Mouse (Mus musculus): ENCODE results near the gene Zfp27. TPM values are rescaled to one million over a fixed set of nuclear protein-coding genes. Genes with fewer than 3 reads are reported as not detected.
A peak's percentile ranks its signal among the peaks of the same experiment; 100 is the strongest.

The Zfp27 gene
- polyA plus RNA-seq (2012; rRNA removed): 2.9 and 3.5 TPM in 2 replicates

- peak; percentile 71 for DNase-seq (ENCODE audit: low read depth)
Observed at GRCm38 (mm10) chr7:29905966-29906681, at the start of gene Zfp27. TSS of gene Zfp27 (minus strand) at chr7:29906572.

GRCm38 (mm10) chr7:29954731-29955130, 48.4 kb upstream of the Zfp27 start:
- DNase-seq (ENCODE audit: low read depth): no peak

DNA sequence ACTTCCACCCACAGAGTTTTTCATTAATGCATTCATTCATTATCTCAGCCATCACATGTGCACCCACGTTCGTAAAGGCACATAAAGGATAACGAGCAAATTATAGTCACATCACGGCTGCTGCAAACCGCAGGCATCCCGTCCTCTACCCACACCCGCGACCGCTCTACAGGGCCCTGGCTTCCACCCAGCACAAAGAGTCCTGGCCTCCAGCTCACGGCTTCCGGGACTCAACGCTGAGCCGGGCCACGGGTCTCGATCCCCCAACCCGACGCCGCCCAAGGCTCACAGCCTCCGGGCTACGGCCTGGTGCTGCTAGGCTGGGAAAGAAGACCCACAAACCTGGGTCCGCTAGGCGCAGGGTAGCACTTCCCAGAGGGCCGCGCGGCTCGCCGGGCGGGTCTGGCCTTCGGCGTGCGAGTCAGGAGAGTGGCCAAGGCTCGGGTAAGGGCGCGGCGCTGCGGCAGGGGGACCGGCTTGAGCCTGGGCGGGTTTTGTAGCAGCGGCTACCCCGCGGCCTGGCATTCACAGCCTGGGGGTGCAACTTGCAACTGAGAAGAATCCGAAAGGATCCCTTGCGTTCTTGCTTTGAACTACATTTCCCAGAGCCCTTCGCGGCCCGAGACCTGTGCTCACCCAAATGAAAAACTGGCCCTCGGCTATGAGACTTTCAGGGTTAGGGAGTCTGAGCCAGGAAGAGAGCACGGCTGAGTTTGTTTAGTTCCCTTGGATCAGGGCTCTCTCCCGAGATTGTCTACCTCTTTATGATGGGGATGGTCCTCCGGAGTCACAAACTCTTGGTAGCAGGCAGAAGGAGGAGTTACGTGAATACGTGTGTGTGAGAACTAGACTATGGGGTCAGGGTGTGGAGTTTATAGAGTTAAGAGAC, 47.4 kb upstream of the Zfp27 start, which contains the start of gene Zfp74:
TSS of gene Zfp74 (minus strand) at position 577 of the 889 bp plus-strand sequence.
- DNase-seq (ENCODE audit: low read depth): peak; percentile 42

GRCm38 (mm10) chr7:29953086-29953485, 46.7 kb upstream of the Zfp27 start:
- DNase-seq (ENCODE audit: low read depth): no peak

- no peak for DNase-seq (ENCODE audit: low read depth)
Observed at GRCm38 (mm10) chr7:29944201-29944600, 37.8 kb upstream of the Zfp27 start.

GRCm38 (mm10) chr7:29943720-29944119, 37.3 kb upstream of the Zfp27 start:
- DNase-seq (ENCODE audit: low read depth): no peak

- no peak for DNase-seq (ENCODE audit: low read depth)
Observed at GRCm38 (mm10) chr7:29942740-29943139, 36.4 kb upstream of the Zfp27 start.

GRCm38 (mm10) chr7:29941027-29941426, 34.7 kb upstream of the Zfp27 start:
- DNase-seq (ENCODE audit: low read depth): no peak

GRCm38 (mm10) chr7:29938856-29939255, 32.5 kb upstream of the Zfp27 start:
- no peak for DNase-seq (ENCODE audit: low read depth)

GRCm38 (mm10) chr7:29922780-29923179, 16.4 kb upstream of the Zfp27 start:
- no peak for DNase-seq (ENCODE audit: low read depth)

DNA sequence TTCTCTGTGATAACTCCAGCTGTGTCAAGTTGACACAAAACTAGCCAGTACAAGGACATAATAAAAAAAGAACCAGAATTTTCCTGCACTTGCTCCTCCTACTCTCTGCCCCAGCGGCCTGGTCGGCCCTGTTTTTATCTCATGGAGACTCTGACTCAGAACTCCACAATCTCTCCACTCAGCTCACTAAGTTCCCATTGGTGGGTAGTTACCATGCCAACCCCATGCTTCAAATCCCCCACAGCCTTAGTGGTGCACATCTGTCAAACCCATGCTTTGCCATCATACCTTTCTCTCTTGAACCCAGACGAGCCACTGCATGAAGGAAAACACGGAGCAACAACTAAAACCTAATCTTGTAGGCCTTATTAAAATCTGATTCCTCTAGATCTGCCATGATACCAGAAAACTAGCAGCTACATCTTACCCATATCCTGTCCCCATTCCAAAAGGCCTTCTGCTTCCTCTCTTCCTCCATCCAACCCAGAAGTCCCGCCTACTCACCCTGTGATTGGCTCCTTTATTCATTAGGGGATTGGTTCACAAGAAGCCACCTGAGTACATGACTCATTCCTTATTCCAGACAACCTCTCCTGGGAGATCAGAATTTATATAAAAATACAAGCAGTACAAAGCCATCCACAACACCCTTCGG, 15.2 kb upstream of the Zfp27 start:
- no peak for DNase-seq (ENCODE audit: low read depth)

DNA sequence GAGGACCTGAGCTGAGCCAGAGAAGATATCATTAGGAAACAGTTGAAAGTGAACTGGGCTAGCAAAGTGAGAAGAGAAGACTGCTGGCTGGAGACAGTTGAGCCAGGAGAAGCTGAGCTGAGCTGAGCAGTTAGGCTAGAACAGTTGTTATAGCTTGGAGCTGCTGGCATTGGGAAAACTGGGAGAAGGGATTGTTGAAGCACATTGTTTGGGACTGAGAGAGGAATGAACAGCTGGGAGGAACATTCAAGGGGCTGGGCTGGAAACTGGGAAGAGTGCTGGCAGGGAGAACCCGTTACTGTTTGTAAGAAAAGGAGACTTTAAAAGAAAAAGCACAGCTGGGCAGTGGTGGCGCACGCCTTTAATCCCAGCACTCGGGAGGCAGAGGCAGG, 11.7 kb upstream of the Zfp27 start:
- no peak for DNase-seq (ENCODE audit: low read depth)

GRCm38 (mm10) chr7:29917371-29918061, 11.1 kb upstream of the Zfp27 start:
- no peak for DNase-seq (ENCODE audit: low read depth)

DNA sequence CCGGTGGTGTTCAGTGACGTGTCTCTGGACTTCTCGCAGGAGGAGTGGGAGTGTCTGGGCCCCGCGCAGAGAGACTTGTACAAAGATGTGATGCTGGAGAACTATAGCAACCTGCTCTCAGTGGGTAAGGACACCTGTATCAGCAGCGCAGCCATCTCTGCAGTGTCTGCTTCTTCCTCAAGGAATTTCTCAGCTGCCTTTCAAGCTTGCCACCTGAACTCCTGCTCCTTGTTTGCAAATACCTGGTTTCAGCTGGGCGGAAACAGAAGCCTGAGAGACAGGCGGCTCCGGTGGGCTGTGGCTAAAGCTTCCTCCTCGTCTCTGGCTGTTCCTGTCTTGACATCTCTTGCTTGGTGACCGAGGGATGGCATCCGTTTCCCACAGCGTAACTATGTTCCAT, 5.8 kb upstream of the Zfp27 start:
- DNase-seq (ENCODE audit: low read depth): no peak

DNA sequence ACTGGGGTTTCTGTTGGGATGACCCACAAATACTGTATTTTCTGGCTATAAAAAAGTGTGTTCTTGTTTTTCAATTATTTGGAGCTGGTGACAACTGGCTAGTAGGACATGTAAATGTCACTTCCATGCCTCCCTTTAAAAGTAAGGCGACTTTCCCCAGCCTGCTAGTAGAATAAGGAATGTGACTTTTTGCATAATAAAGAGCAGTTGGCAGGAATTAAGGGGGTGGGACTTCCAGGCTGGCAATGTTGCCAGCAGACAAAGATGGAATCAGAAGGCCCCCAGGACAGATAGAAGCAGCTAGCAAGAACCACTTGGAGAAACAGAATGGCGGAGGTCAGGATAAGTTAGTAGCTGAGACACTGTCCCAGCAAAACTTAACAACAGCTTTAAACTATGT, 3.9 kb upstream of the Zfp27 start:
- DNase-seq (ENCODE audit: low read depth): no peak

DNA sequence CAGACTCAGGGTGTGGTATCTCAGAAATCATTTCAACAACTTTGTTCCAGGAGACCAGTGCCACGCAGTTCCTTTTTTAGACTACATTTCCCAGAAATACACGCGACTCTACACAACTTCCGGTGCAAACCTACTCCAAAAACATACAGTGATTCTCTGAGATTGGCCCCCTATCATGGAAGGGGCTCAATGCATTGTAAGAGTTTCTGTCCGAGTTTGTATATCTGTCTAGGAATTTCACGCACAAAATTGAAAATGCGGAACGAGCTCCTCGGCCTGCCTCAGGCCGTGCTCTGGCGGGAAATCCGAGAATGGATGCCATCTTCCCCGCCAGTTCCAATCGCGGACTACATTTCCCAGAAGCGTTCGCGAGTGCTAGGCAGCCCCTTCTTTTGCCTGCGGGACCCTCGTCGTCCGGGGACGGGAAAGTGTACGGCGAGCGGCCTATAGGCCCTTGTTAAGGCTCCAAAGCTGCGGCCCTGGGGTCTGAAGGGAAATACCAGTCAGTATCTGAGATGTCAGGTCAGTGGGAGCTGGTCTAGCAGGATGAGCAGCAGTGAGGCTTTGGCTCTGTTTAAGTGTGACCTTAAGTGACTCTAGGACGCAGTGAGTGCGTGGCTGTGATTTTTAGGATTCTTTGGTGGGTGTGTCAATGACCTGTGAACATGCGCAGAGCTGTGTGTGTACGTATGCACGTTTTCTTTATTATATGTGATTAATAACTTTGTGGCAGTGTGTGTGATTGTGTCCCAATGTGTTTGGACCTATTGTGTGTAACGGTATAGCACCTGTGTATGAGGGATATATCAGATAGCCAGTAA, 2.0 kb upstream of the Zfp27 start, which contains the start of gene Zfp383:
TSS of gene Zfp383 (plus strand) at position 94 of the 821 bp plus-strand sequence.
- peak; percentile 59 for DNase-seq (ENCODE audit: low read depth)

- no peak for DNase-seq (ENCODE audit: low read depth)
Observed at GRCm38 (mm10) chr7:29907206-29907605, 834 bp upstream of the Zfp27 start.

- DNase-seq (ENCODE audit: low read depth): no peak
Observed at GRCm38 (mm10) chr7:29906682-29907058, 298 bp upstream of the Zfp27 start.

DNA sequence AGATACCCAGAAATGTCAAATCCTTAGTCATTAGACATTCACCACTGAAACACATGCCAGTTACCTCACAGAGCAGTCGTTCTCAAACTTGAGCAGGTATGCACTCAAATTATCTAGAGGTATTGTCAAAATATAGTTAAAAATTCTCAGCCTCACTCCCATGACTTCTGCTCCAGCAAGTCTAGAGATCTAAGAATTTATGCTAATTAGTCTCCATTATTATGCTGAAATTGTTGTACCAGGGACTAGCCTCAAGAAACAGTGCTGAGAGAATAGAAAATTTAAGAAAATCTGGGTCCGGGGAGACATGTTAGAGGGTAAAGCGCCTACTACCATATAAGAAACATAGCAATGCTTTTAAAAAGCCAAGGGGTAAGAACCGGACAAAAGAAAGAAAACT, 2.3 kb downstream of the Zfp27 start:
- no peak for DNase-seq (ENCODE audit: low read depth)

- DNase-seq (ENCODE audit: low read depth): no peak
Observed at GRCm38 (mm10) chr7:29898351-29898750, 8.0 kb downstream of the Zfp27 start.

DNA sequence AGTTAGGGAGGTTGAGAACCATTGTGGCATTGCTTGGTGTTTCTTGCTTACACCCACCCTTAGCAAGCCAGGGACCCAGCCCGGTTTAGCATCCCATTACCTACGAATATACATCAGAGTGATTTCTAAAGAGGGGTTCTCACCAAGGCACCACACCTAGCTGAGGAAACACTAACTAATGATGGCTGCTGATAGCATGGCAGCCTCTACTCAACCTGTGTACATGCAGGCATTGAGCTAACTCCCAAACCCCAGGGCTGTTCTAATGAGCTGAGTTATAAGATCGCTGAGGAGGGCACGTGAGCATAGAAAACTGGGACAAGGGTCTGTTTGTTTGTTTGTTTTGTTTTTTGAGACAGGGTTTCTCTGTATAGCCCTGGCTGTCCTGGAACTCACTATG, 13.6 kb downstream of the Zfp27 start:
- no peak for DNase-seq (ENCODE audit: low read depth)
